ENCODE assay signal across 8 mouse cellular contexts in genomic region chr17:23546702-23547505, GRCm38 (mm10). TPM values are rescaled to one million over a fixed set of nuclear protein-coding genes. Genes with fewer than 3 reads are reported as not detected.
DNase-seq lines count a peak whose midpoint lies in the region; ATAC-seq lines count a peak whose summit lies in the region.

No protein-coding gene starts in this region.

- DNase-seq in R1 (ENCODE audit: low read depth, low spot score), result peak; percentile 91
- peak; percentile 87 for DNase-seq in gastrocnemius, adult 18-20 months (ENCODE audit: low spot score)
- DNase-seq in layer of hippocampus, postnatal 36 days, result peak; percentile 87 to 93
- DNase-seq in lung, postnatal 25 days (ENCODE audit: low spot score), result peak; percentile 90
- peak; percentile 74 for DNase-seq in ovary, postnatal 36 days (ENCODE audit: low spot score)
- DNase-seq in thymus, postnatal 14 days, result peak; percentile 84

- no peaks in the 10 kb centered on the region for H3K36me3 ChIP-seq in hindbrain, embryonic 15.5 days

- peak overlapping the region; percentile 57 for H3K4me2 ChIP-seq in hindbrain, embryonic 15.5 days

- ATAC-seq in common myeloid progenitor, adult 5-6 weeks (replicated peaks; ENCODE audit: low read depth, poor library complexity, severe bottlenecking), result peak; percentile 16
- peak; percentile 9; the same call in 1 of the 2 replicates for ATAC-seq in hindbrain, embryonic 15.5 days (ENCODE audit: low FRiP score, low read depth)

- H3K4me3 ChIP-seq in hindbrain, embryonic 15.5 days, result peak overlapping the region; percentile 70

- H3K9me3 ChIP-seq in hindbrain, embryonic 15.5 days, result no peaks in the 10 kb centered on the region

- H3K9ac ChIP-seq in hindbrain, embryonic 15.5 days, result peak overlapping the region; percentile 52

- 2% methylated on average over 42 of the region's 42 CpGs for WGBS in hindbrain, embryonic 15.5 days

- H3K27me3 ChIP-seq in hindbrain, embryonic 15.5 days, result no peaks in the 10 kb centered on the region

- peak overlapping the region; percentile 72 for H3K27ac ChIP-seq in hindbrain, embryonic 15.5 days (replicated peaks)

- H3K4me1 ChIP-seq in hindbrain, embryonic 15.5 days (replicated peaks), result peaks cover 15% of the 10 kb centered on the region

RNA-seq across cellular contexts. Expression of gene Zfp213, which starts 17.1 kb away (rescaled TPM):
- 8.9 and 10.1 TPM in 2 replicates for total RNA-seq in common myeloid progenitor, adult 5-6 weeks (2017)
- 1 to 10 TPM; 2.1 to 2.8 TPM for total RNA-seq in gastrocnemius, adult 18-20 months (2021)
- polyA plus RNA-seq in hindbrain, embryonic 15.5 days (2015; fragmentation: Nextera tagmentation; extraction: Ambion mirVana), result 17.3 and 19.8 TPM in 2 replicates
- 1 to 10 TPM; 5.6 to 7.4 TPM for total RNA-seq in layer of hippocampus, postnatal 36 days (2021)

RNA-seq across cellular contexts. Expression of gene Zfp13, which starts 52.4 kb away (rescaled TPM):
- total RNA-seq in common myeloid progenitor, adult 5-6 weeks (2017), result 0.14 and 1.8 TPM in 2 replicates
- 1 to 10 TPM; 2.5 to 2.9 TPM for total RNA-seq in gastrocnemius, adult 18-20 months (2021)
- 24.3 and 29.3 TPM in 2 replicates for polyA plus RNA-seq in hindbrain, embryonic 15.5 days (2015; fragmentation: Nextera tagmentation; extraction: Ambion mirVana)
- 10 to 100 TPM; 25.0 to 32.3 TPM for total RNA-seq in layer of hippocampus, postnatal 36 days (2021)

RNA-seq across cellular contexts. Expression of gene Zscan10, which starts 53.8 kb away (rescaled TPM):
- not detected in 2 replicates for total RNA-seq in common myeloid progenitor, adult 5-6 weeks (2017)
- not detected for total RNA-seq in gastrocnemius, adult 18-20 months (2021)
- polyA plus RNA-seq in hindbrain, embryonic 15.5 days (2015; fragmentation: Nextera tagmentation; extraction: Ambion mirVana), result 0.05 and 0.25 TPM in 2 replicates
- not detected for total RNA-seq in layer of hippocampus, postnatal 36 days (2021)

Comparison
In these comparisons a context has a peak if more than half of its experiments do, and no peak if none do; other contexts are left out.
1. Peak in every context shown above with its lines: DNase-seq, ATAC-seq, H3K4me3 ChIP-seq and H3K27ac ChIP-seq.